Mouse (Mus musculus) cerebellum, postnatal 25 days (tissue): ENCODE results near the gene Cdk6.

Experiments
- DNase-seq, 2 experiments: peaks; one replicate each; pipeline ENCODE4 v3.0.0; 2021; ENCODE audit warnings: mixed read lengths in 2 of 2

The Cdk6 gene

DNA sequence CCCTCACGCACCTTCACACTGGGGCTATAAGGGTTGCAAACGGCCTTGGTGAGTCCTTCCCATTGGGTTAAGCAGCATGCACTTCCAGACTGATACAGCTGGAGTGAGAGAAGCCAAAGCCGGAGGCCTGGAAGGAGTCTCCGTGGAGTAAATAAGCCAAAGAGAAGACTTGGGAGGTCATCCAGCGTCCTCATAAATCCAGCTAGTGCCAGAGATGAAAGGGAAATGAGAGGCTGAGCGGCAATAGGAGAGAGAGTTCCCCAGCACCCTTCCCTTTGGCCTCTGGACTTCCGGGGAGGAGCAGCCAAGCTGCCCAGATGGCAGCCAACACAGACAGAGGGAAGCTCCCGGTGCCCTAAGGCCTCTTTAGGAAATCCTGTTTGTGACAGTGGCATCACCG is 149.8 kb downstream of the Cdk6 start:
- no peak for DNase-seq

DNA sequence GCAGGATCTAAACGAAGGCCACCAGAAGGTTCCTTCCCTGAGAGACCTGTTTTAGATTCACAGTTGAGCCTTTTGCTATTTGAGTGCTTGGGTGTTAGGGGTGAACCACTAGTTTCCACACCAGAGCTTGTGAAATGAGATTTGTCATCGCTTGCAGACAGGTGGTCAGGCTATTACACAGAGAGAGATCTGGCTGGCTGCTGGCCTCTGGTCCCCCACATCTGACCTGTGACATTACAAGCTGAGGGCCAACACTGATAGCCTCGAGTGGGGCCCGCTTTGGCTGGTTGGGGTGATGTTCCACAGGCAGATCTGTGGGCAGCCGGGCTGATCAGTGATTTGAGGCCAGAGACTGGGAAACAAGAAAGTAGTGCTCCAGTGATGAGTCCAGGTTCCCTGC is 150.6 kb downstream of the Cdk6 start:
- DNase-seq: no peak

GRCm38 (mm10) chr5:3492776-3493636 is 151.7 kb downstream of the Cdk6 start:
- DNase-seq: no peak

GRCm38 (mm10) chr5:3493968-3494367 is 152.7 kb downstream of the Cdk6 start:
- no peak for DNase-seq

- no peak for DNase-seq
Measured at GRCm38 (mm10) chr5:3494452-3495187, 153.3 kb downstream of the Cdk6 start.

- no peak for DNase-seq
Measured at GRCm38 (mm10) chr5:3497505-3497925, 156.2 kb downstream of the Cdk6 start.

DNA sequence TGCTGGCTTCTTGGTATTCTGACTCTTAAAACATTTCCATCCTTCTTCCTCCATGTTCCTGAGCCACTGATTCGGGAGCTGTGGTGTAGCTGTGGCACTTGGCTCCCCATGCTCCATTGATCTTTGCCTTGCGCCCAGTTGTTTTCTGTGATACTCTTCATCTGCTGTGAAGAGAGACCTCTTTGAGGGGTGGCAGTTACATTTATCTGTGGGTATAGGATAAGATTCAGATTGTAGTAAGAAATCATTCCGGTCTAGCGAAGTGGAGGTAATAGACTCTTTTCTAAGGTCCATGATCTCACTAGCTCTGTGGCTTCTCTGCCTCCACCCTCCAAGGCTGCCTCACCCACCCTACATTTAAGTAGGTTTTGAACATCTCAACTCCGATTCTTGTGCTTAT is 159.0 kb downstream of the Cdk6 start:
- no peak for DNase-seq

DNA sequence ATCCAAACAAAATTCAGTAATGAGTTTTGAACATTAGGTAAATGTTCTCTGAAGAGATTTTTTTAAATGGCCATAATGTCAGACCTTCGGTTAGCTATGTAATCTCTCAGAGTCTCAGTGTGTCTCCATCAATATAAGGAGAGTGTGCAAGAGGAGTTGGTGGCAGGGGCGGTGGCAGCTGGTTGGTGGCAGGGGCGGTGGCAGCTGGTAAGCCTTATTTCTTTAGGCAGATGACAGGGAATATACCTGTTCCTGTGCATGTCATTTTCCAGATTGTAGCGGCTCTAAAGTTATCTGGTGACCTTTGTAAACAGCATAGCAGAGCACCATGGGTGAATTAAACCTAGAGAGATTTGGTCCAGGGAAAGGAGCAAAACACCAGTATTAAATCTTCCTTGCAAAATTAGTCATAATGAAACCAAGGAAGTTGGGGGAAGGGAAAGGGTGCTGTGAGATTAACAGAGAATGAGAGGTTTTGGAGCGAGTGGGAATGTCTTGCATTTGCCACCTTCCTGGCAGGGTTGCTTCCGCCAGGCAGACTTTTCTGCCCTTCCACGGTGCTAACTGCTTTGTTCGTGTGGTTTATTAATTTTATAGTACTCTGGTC is 159.8 kb downstream of the Cdk6 start:
- DNase-seq: no peak

- no peak for DNase-seq
Measured at GRCm38 (mm10) chr5:3501564-3502001, 160.3 kb downstream of the Cdk6 start.

DNA sequence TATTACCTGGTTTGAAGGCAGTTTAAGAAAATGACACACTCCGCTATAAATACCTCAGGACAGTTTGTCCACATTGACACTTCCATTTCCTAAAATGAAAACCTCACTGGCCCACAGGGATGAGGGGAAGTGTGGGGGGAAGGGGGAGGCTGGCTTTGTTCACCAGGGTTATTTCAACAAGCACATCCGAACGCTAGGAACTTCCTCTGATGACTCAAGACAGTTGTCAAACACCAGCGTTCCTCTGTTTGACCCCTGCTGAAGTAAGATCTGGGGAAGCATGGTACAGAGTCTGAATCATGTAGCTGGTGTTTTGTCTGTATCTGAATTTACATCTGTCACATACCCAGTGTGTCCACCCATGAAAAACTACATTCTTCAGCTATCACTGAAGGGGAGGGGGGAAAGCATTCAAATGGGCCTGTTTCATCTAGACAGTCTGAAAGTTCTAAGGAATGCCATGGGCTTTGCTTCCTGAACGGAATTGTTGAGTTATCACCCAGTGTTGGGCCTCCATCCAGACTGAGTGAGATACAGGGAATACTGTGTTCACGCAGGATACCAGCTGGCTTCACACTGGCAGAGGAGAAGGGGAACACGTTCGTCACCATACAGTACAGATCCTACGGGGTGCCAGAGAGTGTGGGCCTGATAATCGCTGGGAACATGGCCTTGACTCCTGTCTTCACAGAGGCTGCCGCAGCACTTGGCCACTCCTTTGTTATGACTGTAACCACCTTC is 161.5 kb downstream of the Cdk6 start:
- no peak for DNase-seq

DNA sequence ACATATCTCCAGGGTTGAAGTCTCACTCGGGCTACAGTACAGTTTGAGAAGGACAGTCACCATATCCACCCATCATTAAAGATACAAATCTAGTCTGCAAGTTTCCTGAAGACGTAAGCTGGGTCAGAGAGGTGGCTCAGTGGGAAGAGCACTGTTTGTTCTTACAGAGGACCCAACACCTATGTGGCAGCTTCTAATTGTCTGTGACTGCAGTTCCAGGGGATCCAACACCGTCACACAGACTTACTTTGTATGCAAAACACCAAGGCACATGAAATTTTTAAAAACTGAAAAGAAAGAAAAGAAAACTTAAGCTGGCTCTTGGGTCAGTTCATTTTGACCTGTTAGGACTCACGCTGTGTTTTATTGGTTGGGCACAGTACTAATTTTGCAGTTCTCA is 162.1 kb downstream of the Cdk6 start:
- DNase-seq: no peak

GRCm38 (mm10) chr5:3503836-3504323 is 162.6 kb downstream of the Cdk6 start:
- no peak for DNase-seq

DNA sequence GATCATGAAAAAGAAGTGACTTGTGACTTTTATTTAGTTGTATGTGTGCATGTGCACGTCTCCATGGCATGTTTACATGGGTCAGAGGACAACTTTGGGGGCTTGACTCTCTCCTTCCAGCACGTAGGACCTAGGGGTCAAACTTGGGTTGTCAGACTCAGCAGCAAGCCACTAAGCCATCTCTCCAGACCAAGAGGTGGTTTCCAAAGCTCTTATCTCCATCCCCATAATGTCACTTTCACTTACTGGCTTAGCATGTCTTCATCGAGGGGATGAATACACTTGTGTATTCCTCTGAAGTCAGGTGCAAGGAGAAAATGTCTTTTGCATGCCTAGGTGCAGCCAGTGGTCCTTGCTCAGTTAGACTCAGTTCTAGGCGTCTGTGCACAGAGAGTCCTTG is 163.2 kb downstream of the Cdk6 start:
- DNase-seq: no peak

GRCm38 (mm10) chr5:3505553-3505952 is 164.3 kb downstream of the Cdk6 start:
- DNase-seq: no peak

GRCm38 (mm10) chr5:3508480-3509381 is 167.4 kb downstream of the Cdk6 start:
- no peak for DNase-seq

- no peak for DNase-seq
Measured at GRCm38 (mm10) chr5:3509503-3509902, 168.2 kb downstream of the Cdk6 start.

- no peak for DNase-seq
Measured at GRCm38 (mm10) chr5:3511097-3511795, 170.0 kb downstream of the Cdk6 start.

DNA sequence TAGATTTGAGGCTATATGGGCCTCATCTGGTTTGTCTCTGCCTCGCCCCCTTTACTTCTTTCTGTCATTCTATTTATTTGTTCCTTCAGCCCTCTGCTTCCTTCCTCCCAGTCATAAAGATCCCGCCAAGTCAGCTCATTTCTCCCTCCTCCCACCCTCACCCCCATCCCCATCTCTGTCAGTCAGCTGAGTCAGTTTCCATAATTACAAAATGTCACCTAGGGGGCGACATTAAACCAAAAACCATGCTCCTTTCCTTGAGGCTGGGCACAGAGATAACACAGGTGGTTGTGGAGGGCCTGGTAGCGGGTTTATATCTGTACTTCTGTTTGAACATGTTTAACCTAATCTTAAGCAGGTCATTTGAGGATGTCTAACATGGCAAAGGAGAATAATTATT is 171.3 kb downstream of the Cdk6 start:
- DNase-seq: no peak

DNA sequence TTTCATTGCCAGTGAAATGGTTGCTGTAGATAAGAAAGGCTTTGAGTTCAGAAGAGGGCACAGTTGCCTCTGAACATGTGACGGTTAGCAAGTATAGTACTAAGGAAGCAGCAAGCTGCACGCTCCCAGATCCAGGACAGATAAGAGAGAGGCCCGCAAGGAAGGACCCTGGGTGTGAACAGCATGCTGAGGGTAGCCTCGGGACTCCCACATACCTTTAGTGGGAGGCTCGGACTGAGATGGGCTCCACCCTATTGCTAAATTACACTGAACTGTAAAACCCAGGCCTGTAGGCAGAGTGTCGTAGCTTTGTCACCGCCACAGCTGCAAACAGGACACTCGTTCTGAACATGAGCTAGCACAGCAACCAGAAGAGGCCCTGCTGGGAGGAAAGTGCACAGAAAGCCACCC is 173.6 kb downstream of the Cdk6 start:
- DNase-seq: no peak

- DNase-seq: no peak
Measured at GRCm38 (mm10) chr5:3515477-3515876, 174.2 kb downstream of the Cdk6 start.

- peak; percentile 17 to 25 for DNase-seq
Measured at GRCm38 (mm10) chr5:3516481-3517075, 175.3 kb downstream of the Cdk6 start.
